Mouse (Mus musculus) left cerebral cortex, postnatal 10 days (tissue): ENCODE measurements around the gene Sntb2. TPM values are rescaled to one million over a fixed set of nuclear protein-coding genes. Genes with fewer than 3 reads are reported as not detected.
A peak's percentile ranks its signal among the peaks of the same experiment; 100 is the strongest.

Experiments
- DNase-seq, 2 experiments: peaks; one replicate each; pipeline ENCODE4 v3.0.0; 2021 to 2022; ENCODE audit warnings: low spot score in 2 of 2, mixed read lengths in 1 of 2; ENCODE audit errors: extremely low spot score in 1 of 2
- intact Hi-C: fragments of 180-260 bp; cut with DNase I; formaldehyde crosslinking; loops from one replicate; pipeline ENCODE4 v1.15.1; 2025
- total RNA-seq, 2 experiments: library from RNA; stranded (reverse); gene quantifications; 2 replicates each; pipeline ENCODE4 v1.2.3; 2021

Sntb2 gene
- total RNA-seq, result 1 to 10 TPM; 6.7 to 7.1 TPM

- peak; percentile 71 to 94 for DNase-seq
- intact Hi-C loops, result loop anchor here (5.0 kb wide), 2 partner anchors 47 to 67 kb away; no protein-coding TSS in a partner anchor
These were observed at the start of gene Sntb2 for GRCm38 (mm10) chr8:106935324-106935869. TSS of gene Sntb2 (plus strand) at chr8:106935750.

DNA sequence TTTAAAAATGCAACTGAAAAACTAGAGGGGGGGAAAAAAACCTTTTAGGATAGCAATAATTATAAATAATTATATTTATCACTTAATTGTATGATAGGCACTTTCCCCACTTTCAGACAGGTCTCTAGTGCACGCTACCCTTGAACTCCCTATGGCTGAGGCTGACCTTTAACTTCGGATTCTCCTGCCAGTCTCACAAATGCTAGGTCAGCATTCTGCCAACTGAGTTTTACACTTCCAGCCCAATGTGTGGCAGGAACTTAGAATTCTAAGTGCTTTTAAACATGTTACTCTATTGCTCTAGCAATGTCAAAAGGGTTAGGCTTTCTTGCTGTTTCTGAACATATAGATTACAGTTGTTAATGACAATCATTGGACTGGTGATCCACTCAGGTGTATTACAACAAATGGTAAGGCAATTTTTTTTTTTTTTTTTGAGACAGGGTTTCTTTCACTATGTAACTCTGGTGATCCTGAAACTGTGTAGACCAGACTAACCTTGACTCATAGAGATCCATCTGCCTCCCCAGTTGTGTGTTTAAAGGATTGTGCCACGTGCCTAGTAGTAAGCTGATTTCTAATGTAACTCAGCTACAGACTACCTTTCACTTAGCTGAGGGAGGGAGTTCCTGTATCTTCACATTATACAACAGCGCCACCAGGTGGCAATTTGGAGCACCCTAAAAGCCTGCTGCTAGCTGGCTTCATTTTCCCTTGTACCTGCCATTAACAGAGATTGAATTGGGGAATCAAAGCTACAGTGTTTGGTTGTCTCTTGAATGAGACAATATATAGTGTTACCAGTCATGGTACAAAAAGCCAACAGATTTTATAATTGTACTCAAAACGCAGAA lies 48.0 kb upstream of the Sntb2 start:
- intact Hi-C loops, result loop anchor here (2.0 kb wide), 1 partner anchor 169 kb away; no protein-coding TSS in a partner anchor
- peak; percentile 68 to 81 for DNase-seq

DNA sequence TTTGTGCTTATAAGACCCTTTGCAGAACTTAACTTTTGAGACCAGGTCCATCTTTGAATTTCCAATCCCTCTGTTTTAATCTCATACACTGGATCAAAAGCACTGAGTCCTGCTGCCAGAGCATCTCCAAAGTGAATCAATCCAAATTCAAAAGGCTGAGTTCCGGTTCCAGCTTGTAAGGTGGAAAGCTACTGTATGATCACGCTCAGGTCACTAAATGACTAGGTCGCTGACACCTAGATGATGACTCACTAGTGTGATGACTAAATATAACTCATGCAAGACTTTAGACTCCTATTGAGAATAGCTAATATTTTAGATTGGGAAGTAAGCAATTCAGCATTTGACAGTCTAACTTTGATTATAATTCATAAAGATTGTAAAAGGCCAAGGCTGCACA lies 46.7 kb upstream of the Sntb2 start:
- intact Hi-C loops, result no loop called here
- no peak for DNase-seq

DNA sequence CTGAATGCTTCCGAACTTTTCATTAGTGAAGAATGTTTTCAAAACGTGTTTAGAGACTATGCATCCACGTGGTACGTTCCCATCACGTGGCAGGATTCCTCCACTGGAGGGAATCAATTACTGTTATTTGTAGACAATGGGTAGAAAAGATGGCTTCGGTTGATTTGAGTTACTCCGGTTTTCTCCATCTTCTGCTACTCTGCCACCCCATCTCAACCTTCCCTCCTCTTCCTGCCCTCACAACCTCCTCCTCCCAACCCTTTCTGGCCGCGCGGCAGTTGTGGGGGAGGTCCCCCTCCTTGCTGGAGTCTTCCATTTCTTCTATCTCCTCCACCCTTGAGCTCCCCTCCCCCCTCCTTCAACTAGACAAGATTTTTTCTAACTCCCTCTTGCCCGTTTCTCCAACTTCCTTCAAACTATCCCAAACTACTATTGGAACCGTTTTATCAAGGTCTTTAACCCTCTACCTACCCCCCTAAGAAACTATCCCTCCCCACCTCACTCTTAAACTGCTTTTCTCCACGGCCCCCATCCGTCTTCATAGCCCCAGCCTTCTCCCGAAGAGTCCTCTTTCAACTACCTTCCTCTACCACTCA lies 43.2 kb upstream of the Sntb2 start:
- DNase-seq, result peak in 1 of 2 experiments; percentile 55
- intact Hi-C loops, result no loop called here

- DNase-seq, result no peak
- intact Hi-C loops, result no loop called here
These were observed 42.6 kb upstream of the Sntb2 start for GRCm38 (mm10) chr8:106892806-106893451.

GRCm38 (mm10) chr8:106893481-106894156 lies 41.9 kb upstream of the Sntb2 start, which contains the start of gene Utp4:
TSS of gene Utp4 (plus strand) at chr8:106893636.
- peak; percentile 69 to 93 for DNase-seq
- intact Hi-C loops, result no loop called here

GRCm38 (mm10) chr8:106899473-106899872 lies 36.1 kb upstream of the Sntb2 start:
- intact Hi-C loops, result no loop called here
- no peak for DNase-seq

DNA sequence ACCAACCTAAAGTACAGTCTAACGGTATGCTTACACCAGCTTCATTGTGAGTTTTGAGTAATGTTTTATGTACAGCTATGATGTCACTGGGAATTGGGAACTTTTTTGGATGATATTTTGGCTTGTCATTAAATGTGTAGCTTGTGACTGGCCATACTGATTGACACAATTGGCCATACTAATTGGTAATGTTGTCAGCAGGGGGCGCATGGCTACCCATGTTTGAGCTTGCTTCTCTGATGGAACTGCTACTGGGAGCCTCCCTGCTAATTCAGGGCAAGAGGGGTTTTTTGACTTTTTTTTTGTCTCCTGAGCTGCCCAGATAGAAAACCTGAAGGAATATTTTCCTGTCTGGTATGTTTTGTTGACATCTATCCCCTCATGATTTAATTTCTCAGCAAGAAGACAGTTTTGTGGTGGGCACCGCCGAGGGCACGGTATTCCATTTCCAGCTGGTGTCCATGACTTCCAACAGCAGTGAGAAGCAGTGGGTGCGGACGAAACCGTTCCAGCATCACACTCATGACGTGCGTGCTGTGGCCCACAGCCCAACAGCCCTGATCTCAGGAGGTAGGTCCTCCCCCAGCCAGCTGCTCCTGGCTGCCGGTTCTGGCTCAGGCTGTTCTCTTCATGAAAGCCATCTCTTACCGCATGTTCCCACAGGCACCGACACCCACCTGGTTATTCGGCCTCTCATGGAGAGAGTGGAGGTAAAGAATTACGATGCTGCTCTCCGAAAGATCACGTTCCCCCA lies 29.6 kb upstream of the Sntb2 start:
- peak in 1 of 2 experiments; percentile 59 for DNase-seq
- intact Hi-C loops, result loop anchor here (5.0 kb wide), 1 partner anchor 96 kb away; no protein-coding TSS in a partner anchor

- no peak for DNase-seq
- intact Hi-C loops, result loop anchor here (5.0 kb wide), 1 partner anchor 96 kb away; no protein-coding TSS in a partner anchor
These were observed 28.9 kb upstream of the Sntb2 start for GRCm38 (mm10) chr8:106906635-106907034.

DNA sequence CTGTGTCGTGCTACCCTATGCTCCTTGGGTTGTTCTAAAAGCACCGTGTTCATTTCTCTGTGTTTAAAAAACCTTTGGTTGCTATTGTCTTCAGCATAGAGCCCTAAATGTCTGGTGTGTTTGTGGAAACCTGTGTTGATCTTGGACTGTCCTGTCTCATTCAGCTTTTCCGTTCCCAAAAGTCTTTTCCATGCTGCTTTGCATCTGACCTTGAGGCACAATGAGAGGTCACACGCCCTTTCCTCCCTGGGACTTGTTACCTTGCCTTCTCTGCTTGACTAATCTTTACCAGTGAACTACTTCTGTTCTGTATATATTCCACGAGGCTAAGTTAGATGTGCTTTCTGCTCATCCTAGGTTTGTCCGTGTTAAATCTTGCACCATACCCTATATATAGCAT lies 28.1 kb upstream of the Sntb2 start:
- intact Hi-C loops, result loop anchor here (5.0 kb wide), 1 partner anchor 95 kb away; no protein-coding TSS in a partner anchor
- no peak for DNase-seq

DNA sequence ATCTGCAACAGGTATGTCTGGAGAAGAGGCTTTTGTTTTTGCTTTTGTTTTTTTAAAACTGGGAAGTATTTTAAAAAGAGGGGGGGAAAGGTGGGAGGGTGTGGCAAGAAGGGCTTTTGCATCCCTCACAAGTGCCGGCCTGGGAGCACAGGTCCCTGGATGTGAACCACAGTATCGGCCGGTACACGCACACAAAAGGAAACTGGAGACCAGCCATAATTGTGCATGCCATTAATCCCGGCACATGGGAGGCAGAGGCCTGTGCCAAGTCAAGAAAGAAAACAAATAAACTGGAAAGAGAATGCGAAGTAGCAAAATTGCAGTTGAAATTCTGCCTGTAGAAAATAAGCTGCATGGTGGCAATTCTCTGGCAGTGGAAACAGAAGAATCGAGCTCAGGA lies 27.3 kb upstream of the Sntb2 start:
- intact Hi-C loops, result loop anchor here (5.0 kb wide), 1 partner anchor 94 kb away; no protein-coding TSS in a partner anchor
- no peak for DNase-seq

DNA sequence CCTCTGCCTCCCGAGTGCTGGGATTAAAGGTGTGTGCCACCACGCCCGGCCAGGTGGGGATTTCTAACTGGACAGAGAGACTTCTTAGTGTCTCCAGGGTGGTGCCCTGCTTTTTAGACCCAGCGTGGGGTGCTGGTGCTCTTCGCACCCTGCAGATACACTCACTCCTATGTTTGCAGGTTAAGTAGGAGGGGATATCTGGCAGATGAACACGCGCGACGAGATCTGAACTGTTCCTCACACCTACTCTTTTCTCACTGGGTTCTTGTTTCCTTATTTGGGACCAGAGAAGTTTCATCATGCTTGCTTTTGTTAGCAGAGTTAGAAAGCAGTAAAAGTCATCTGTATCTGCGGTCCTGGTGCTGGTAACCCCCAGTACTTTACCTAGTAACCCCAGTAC lies 21.9 kb upstream of the Sntb2 start:
- no peak for DNase-seq

GRCm38 (mm10) chr8:106919721-106920394 lies 15.7 kb upstream of the Sntb2 start:
- DNase-seq, result no peak
- intact Hi-C loops, result no loop called here

More for the DNA sequence above, 21.9 kb upstream of the Sntb2 start:
- intact Hi-C loops, result no loop called here

DNA sequence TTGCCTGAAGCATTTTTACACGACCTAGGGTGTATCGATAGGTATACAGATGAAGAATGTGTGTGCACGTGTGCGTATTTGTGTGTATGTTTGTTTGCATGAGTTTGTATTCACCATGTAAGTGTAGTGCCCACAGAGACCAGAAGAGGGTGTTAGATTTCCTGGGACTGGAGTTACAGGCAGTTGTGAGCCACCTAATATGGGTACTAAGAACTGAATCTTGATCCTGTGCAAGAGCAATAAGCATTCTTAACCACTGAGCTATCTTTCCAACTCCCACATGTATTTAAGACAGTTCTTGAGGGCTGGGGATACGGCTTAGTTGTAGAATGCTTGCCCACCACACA lies 15.2 kb upstream of the Sntb2 start:
- DNase-seq, result no peak
- intact Hi-C loops, result no loop called here

- intact Hi-C loops, result no loop called here
- no peak for DNase-seq
These were observed 11.5 kb upstream of the Sntb2 start for GRCm38 (mm10) chr8:106924057-106924456.

DNA sequence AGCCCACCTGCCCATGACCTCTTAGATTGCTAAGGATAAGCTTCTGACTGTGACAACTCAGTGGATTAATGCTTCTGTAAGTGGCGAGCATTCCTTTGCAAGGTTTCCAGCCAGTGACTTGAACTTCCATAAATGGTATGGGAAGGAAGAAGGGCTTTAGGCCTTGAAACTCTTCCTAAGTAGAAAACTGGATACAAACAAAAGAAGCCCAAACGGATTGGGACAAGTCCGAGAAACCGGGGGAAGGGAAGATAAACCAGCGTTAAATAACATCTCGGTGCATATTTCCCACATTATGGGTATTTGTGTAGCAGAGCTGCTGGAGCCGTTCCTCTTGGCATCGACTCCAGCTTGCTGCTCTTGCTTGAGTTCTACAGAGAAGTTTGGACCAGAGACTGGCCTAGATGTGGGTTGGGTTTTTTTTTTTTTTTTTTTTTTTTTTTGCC lies 10.6 kb upstream of the Sntb2 start:
- no peak for DNase-seq
- intact Hi-C loops, result no loop called here

- intact Hi-C loops, result no loop called here
- no peak for DNase-seq
These were observed 10.1 kb upstream of the Sntb2 start for GRCm38 (mm10) chr8:106925446-106925845.
